Mouse (Mus musculus) ES-E14 (cell line): ENCODE data around the gene Sipa1l3. TPM values are rescaled to one million over a fixed set of nuclear protein-coding genes. Genes with fewer than 3 reads are reported as not detected.

Experiments
- DNase-seq: peaks from one replicate; pipeline ENCODE4 v3.0.0-alpha.2; 2013; ENCODE audit warnings: low read depth, low spot score
- H3K27ac ChIP-seq: 2 replicates; pipeline ENCODE4 v1.5.1; 2012; ENCODE audit warnings: low read depth, mild to moderate bottlenecking, low read length, moderate library complexity, mixed read lengths; ENCODE audit not compliant: poor library complexity, insufficient read depth, severe bottlenecking
- H3K36me3 ChIP-seq: 2 replicates; pipeline ENCODE4 v1.6.1; 2012; ENCODE audit warnings: mild to moderate bottlenecking, low read length, moderate library complexity, mixed read lengths; ENCODE audit not compliant: control insufficient read depth, poor library complexity, insufficient read depth, severe bottlenecking
- H3K4me1 ChIP-seq, 2 experiments: fragments of 150-350 bp in 1 of 2; sonication (generic) in 1 of 2; 2 replicates each; pipeline ENCODE4 v1.6.1; 2012; ENCODE audit warnings: low read length in 2 of 2, mild to moderate bottlenecking in 1 of 2, mixed read lengths in 1 of 2; ENCODE audit not compliant: control insufficient read depth in 2 of 2, insufficient read depth in 2 of 2, poor library complexity in 1 of 2
- H3K4me3 ChIP-seq, 2 experiments: fragments of 150-350 bp in 1 of 2; sonication (generic) in 1 of 2; 2 replicates each; pipeline ENCODE4 v1.5.1; 2012; ENCODE audit warnings: low read length in 2 of 2, low read depth in 1 of 2, mild to moderate bottlenecking in 1 of 2, mixed read lengths in 1 of 2; ENCODE audit not compliant: insufficient read depth in 1 of 2, poor library complexity in 1 of 2, severe bottlenecking in 1 of 2
- H3K9ac ChIP-seq: 2 replicates; pipeline ENCODE4 v1.6.1; 2012; ENCODE audit warnings: low read depth, mild to moderate bottlenecking, low read length, mixed read lengths; ENCODE audit not compliant: poor library complexity, insufficient read depth, severe bottlenecking
- H3K9me3 ChIP-seq: fragments of 150-350 bp; sonication (generic); 2 replicates; pipeline ENCODE4 v1.6.1; 2012; ENCODE audit warnings: low read depth, mild to moderate bottlenecking, low read length; ENCODE audit not compliant: control insufficient read depth, insufficient read depth
- CHD2 ChIP-seq: IDR thresholded peaks from 2 replicates; pipeline ENCODE4 v1.6.1; 2014; ENCODE audit warnings: mild to moderate bottlenecking, low read depth, low read length, inconsistent platforms
- HCFC1 ChIP-seq: IDR thresholded peaks from 2 replicates; pipeline ENCODE4 v1.6.1; 2012; ENCODE audit warnings: low read length, inconsistent platforms, borderline replicate concordance; ENCODE audit not compliant: insufficient read depth
- MAFK ChIP-seq: IDR thresholded peaks from 2 replicates; pipeline ENCODE4 v1.6.1; 2014; ENCODE audit warnings: mild to moderate bottlenecking, low read depth, low read length, inconsistent platforms; ENCODE audit not compliant: insufficient read depth
- ZC3H11A ChIP-seq: IDR thresholded peaks from 2 replicates; pipeline ENCODE4 v1.6.1; 2012; ENCODE audit warnings: low read depth, mild to moderate bottlenecking, inconsistent platforms, low read length, borderline replicate concordance
- ZNF384 ChIP-seq: IDR thresholded peaks from 2 replicates; pipeline ENCODE4 v1.6.1; 2012; ENCODE audit warnings: low read depth, low read length, inconsistent platforms
- in situ Hi-C, 2 experiments: fragments of 600-800 bp; cut with MboI; formaldehyde crosslinking; loops; one replicate each; pipeline ENCODE4 v1.15.1; 2025; ENCODE audit warnings: low sequenced_read_pairs in 2 of 2, inconsistent platforms in 1 of 2; ENCODE audit not compliant: unreplicated experiment in 2 of 2
- total RNA-seq: library from RNA; depleted of rRNA; stranded (reverse); fragments of 300-350 nt; gene quantifications from 2 replicates; pipeline ENCODE4 v1.2.3, GENCODE M21; 2012

Sipa1l3 gene
- total RNA-seq, 1 experiment, result 27.5 TPM

- no peak for DNase-seq
- H3K27ac ChIP-seq, result no peak overlapping the region
- TF ChIP-seq CHD2 (no peak), ZC3H11A (no peak), MAFK (no peak), HCFC1 (no peak)
- no peak overlapping the region for H3K4me3 ChIP-seq
- H3K4me1 ChIP-seq, result peaks cover 18 to 48% of the 10 kb centered on the region in 2 experiments
- H3K9ac ChIP-seq, result no peak overlapping the region
- in situ Hi-C loops, result no loop called here
- no peaks in the 10 kb centered on the region for H3K9me3 ChIP-seq
- no peaks in the 10 kb centered on the region; the same call in 1 of the 2 replicates for H3K36me3 ChIP-seq
These were observed 61.7 kb downstream of the Sipa1l3 start for GRCm38 (mm10) chr7:29456716-29457115.

- Histone ChIP-seq H3K9me3 (no peaks in the 10 kb centered on the region), H3K4me3 (peak overlapping the region; percentile 15 to 35), H3K9ac (peak overlapping the region; percentile 39), H3K4me1 (peaks cover 22 to 50% of the 10 kb centered on the region in 2 experiments), H3K36me3 (no peaks in the 10 kb centered on the region; the same call in 1 of the 2 replicates), H3K27ac (peak overlapping the region; percentile 98)
- in situ Hi-C loops, result no loop called here
- TF ChIP-seq MAFK (no peak), HCFC1 (no peak), ZNF384 (no peak), CHD2 (no peak), ZC3H11A (no peak)
- DNase-seq, result no peak
These were observed 62.9 kb downstream of the Sipa1l3 start for GRCm38 (mm10) chr7:29455591-29455990.

- no peak for TF ChIP-seq MAFK
- TF ChIP-seq CHD2, result no peak
- peak; percentile 60 for TF ChIP-seq ZNF384
- no peak for TF ChIP-seq ZC3H11A
These were observed 63.5 kb downstream of the Sipa1l3 start for GRCm38 (mm10) chr7:29454965-29455364.

GRCm38 (mm10) chr7:29452991-29453741, 65.3 kb downstream of the Sipa1l3 start:
- Histone ChIP-seq H3K27ac (peak overlapping the region; percentile 67), H3K9me3 (no peaks in the 10 kb centered on the region), H3K4me3 (0 out of 4 replicates have a peak overlapping the region, but pooled peaks of 1 of the 2 experiments have one; percentile 2), H3K4me1 (peaks cover 22 to 45% of the 10 kb centered on the region in 2 experiments), H3K9ac (peak overlapping the region; percentile 14; the same call in 1 of the 2 replicates), H3K36me3 (no peaks in the 10 kb centered on the region; the same call in 1 of the 2 replicates)
- TF ChIP-seq HCFC1, result no peak
- no peak for TF ChIP-seq CHD2
- TF ChIP-seq MAFK, result no peak
- TF ChIP-seq ZC3H11A, result no peak
- TF ChIP-seq ZNF384, result no peak
- DNase-seq, result no peak
- in situ Hi-C loops, result no loop called here

More at GRCm38 (mm10) chr7:29454965-29455364, 63.5 kb downstream of the Sipa1l3 start:
- no peak for DNase-seq
- Histone ChIP-seq H3K9ac (peak overlapping the region; percentile 39), H3K27ac (peak overlapping the region; percentile 98), H3K36me3 (no peaks in the 10 kb centered on the region; the same call in 1 of the 2 replicates), H3K4me1 (peaks cover 22 to 50% of the 10 kb centered on the region in 2 experiments), H3K9me3 (no peaks in the 10 kb centered on the region), H3K4me3 (peak overlapping the region; percentile 15 to 35; a peak in 3 of 4 replicates)
- in situ Hi-C loops, result no loop called here
